Mouse (Mus musculus) cortical plate, adult 2 months (tissue): ENCODE measurements at regions not wholly inside any gene's neighbourhood (a gene's known extent, or its start where the extent isn't known, plus 50 kb on each side); places are given as distances from the start of the nearest gene placed in this dataset.

ENCODE experiments used
- CTCF ChIP-seq: fragments of 200-500 bp; IDR thresholded peaks from 2 replicates; pipeline ENCODE4 v1.5.1; 2011; ENCODE audit warnings: mild to moderate bottlenecking, control low read depth, low read length; ENCODE audit not compliant: insufficient read depth; ENCODE audit errors: extremely low read depth
- POLR2A ChIP-seq: fragments of 200-500 bp; IDR thresholded peaks from 2 replicates; pipeline ENCODE4 v1.6.1; 2011; ENCODE audit warnings: mild to moderate bottlenecking, low read length, control low read depth; ENCODE audit not compliant: insufficient read depth; ENCODE audit errors: extremely low read depth

DNA sequence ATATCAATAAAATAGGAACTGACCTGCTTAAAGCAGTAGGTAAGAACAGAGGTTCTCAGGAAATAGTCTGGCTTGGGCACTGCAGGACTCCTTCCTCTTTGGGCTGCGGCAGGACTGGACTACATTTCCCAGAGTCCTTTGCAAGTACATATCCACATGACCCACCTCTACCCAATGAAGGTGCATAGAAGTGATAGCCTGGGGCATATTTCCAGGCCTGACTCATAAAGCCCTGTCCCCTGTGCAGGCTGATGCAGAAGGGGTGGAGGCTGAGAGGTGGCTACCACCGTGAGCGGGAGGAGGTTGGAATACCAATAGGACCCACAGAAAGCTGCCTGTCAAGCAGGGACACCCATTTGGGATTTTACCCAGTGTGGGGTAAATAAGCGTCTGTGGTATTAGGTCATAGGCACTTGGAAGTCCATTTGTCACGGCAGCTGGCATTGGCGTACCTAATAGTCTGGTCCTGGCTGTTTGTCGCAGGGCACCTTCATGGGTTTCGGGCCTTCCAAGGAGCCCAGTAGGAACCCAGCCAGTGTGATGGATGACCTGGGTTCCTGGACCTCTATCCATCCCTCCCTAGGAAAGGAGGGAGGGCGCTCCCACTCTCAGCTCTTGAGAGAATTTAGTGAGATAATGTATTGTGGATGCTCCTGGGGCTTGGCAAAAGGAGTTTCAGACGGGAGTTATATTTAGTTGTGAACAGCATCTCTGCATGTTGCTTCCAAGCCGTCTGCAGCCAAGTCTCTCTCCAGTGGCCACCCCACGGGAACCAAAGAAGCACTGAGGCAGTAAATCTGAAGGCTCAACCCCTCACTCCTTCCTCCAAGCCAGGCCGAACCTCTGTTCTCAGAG is 146.8 kb upstream of the Med13l start:
- peak; percentile 95 for TF ChIP-seq POLR2A
- no peak for TF ChIP-seq CTCF
